Mouse (Mus musculus): ENCODE data around the gene Tbc1d4. TPM values are rescaled to one million over a fixed set of nuclear protein-coding genes. Genes with fewer than 3 reads are reported as not detected.
"Not testable (repeated sequence)": the region's sequence is repeated elsewhere in the genome, so short reads cannot be mapped to it uniquely, and the experiment has no call there.

Tbc1d4 gene
- total and polyA plus RNA-seq, 3 experiments, result not detected

- Histone ChIP-seq H3K4me1 (ENCODE audit: control insufficient read depth in 1 of 2, insufficient read depth in 2 of 2, low read length in 2 of 2) (no peaks in the 10 kb centered on the region), H3K36me3 (ENCODE audit: control insufficient read depth in 1 of 2, insufficient read depth in 2 of 2, low read length in 2 of 2) (no peaks in the 10 kb centered on the region), H3K79me2 (ENCODE audit: control insufficient read depth, insufficient read depth, low read length, poor library complexity) (no peaks in the 10 kb centered on the region), H3K9ac (ENCODE audit: control insufficient read depth, low read depth, low read length, poor library complexity, severe bottlenecking) (no peak overlapping the region), H3K27me3 (ENCODE audit: control insufficient read depth in 1 of 2, insufficient read depth in 2 of 2, low read length in 2 of 2) (no peaks in the 10 kb centered on the region), H3K4me3 (ENCODE audit: control insufficient read depth in 1 of 2, insufficient read depth in 1 of 2, low read depth in 2 of 2, low read length in 2 of 2) (no peak overlapping the region), H3K27ac (ENCODE audit: control insufficient read depth, low read depth, low read length) (no peak overlapping the region), H3K9me3 (replicated peaks; ENCODE audit: insufficient read depth, low read length) (no peaks in the 10 kb centered on the region)
- no peak for DNase-seq (ENCODE audit: low read depth, low spot score)
- TF ChIP-seq CHD2 (IDR thresholded peaks at IDR 0.05; ENCODE audit: low read length), result no peak
- TF ChIP-seq EP300 (IDR thresholded peaks at IDR 0.05; ENCODE audit: low read depth in 1 of 2, low read length in 2 of 2), result no peak
- TF ChIP-seq POLR2AphosphoS2 (IDR thresholded peaks at IDR 0.05; ENCODE audit: low read length), result no peak
- no peak for TF ChIP-seq CTCF (IDR thresholded peaks at IDR 0.05 in 2 of 3, conservative IDR thresholded peaks at IDR 0.05 in 1 of 3; ENCODE audit: control insufficient read depth in 1 of 3, insufficient read depth in 1 of 3, low read depth in 2 of 3, low read length in 3 of 3, poor library complexity in 1 of 3, severe bottlenecking in 1 of 3)
- no peak for TF ChIP-seq MYC (IDR thresholded peaks at IDR 0.05; ENCODE audit: low read depth, low read length)
- no peak for TF ChIP-seq ZKSCAN1 (IDR thresholded peaks at IDR 0.05; ENCODE audit: low read depth, low read length)
- no peak for TF ChIP-seq TCF12 (IDR thresholded peaks at IDR 0.05; ENCODE audit: low read depth, low read length)
- TF ChIP-seq ZNF384 (IDR thresholded peaks at IDR 0.05; ENCODE audit: low read depth, low read length), result no peak
- TF ChIP-seq RAD21 (IDR thresholded peaks at IDR 0.05; ENCODE audit: low read depth, low read length), result no peak
- no peak for TF ChIP-seq MEF2A (IDR thresholded peaks at IDR 0.05; ENCODE audit: extremely low read depth, insufficient replicate concordance, low read depth, low read length, poor library complexity, severe bottlenecking)
- TF ChIP-seq HCFC1 (IDR thresholded peaks at IDR 0.05; ENCODE audit: low read depth, low read length), result no peak
Measured at GRCm38 (mm10) chr14:101593340-101593739, 15.7 kb downstream of the Tbc1d4 start.

GRCm38 (mm10) chr14:101591101-101591500 lies 17.9 kb downstream of the Tbc1d4 start:
- no peaks in the 10 kb centered on the region for H3K27me3 ChIP-seq (ENCODE audit: control insufficient read depth in 1 of 2, insufficient read depth in 2 of 2, low read length in 2 of 2)
- no peaks in the 10 kb centered on the region for H3K9me3 ChIP-seq (replicated peaks; ENCODE audit: insufficient read depth, low read length)
- no peaks in the 10 kb centered on the region for H3K4me1 ChIP-seq (ENCODE audit: control insufficient read depth in 1 of 2, insufficient read depth in 2 of 2, low read length in 2 of 2)
- H3K27ac ChIP-seq (ENCODE audit: control insufficient read depth, low read depth, low read length), result no peak overlapping the region
- DNase-seq (ENCODE audit: low read depth, low spot score), result no peak
- H3K79me2 ChIP-seq (ENCODE audit: control insufficient read depth, insufficient read depth, low read length, poor library complexity), result no peaks in the 10 kb centered on the region
- H3K36me3 ChIP-seq (ENCODE audit: control insufficient read depth in 1 of 2, insufficient read depth in 2 of 2, low read length in 2 of 2), result no peaks in the 10 kb centered on the region
- no peak overlapping the region for H3K9ac ChIP-seq (ENCODE audit: control insufficient read depth, low read depth, low read length, poor library complexity, severe bottlenecking)
- H3K4me3 ChIP-seq (ENCODE audit: control insufficient read depth in 1 of 2, insufficient read depth in 1 of 2, low read depth in 2 of 2, low read length in 2 of 2), result no peak overlapping the region
- TF ChIP-seq POLR2AphosphoS5 (IDR thresholded peaks at IDR 0.05; ENCODE audit: borderline replicate concordance, low read depth, low read length) (no peak), TBP (IDR thresholded peaks at IDR 0.05; ENCODE audit: low read depth, low read length) (no peak), SMC3 (IDR thresholded peaks at IDR 0.05; ENCODE audit: low read depth, low read length) (no peak), MEF2A (IDR thresholded peaks at IDR 0.05; ENCODE audit: extremely low read depth, insufficient replicate concordance, low read depth, low read length, poor library complexity, severe bottlenecking) (no peak), BHLHE40 (IDR thresholded peaks at IDR 0.05; ENCODE audit: borderline replicate concordance, low read depth, low read length) (no peak), UBTF (IDR thresholded peaks at IDR 0.05; ENCODE audit: borderline replicate concordance, insufficient read depth, low read depth, low read length) (no peak), USF2 (IDR thresholded peaks at IDR 0.05; ENCODE audit: borderline replicate concordance in 1 of 2, insufficient read depth in 1 of 2, low read depth in 1 of 2, low read length in 2 of 2) (no peak), GATA1 (IDR thresholded peaks at IDR 0.05; ENCODE audit: low read depth, low read length) (no peak), HCFC1 (IDR thresholded peaks at IDR 0.05; ENCODE audit: low read depth, low read length) (no peak), SIN3A (IDR thresholded peaks at IDR 0.05; ENCODE audit: low read length) (no peak), GABPA (IDR thresholded peaks at IDR 0.05; ENCODE audit: low read depth, low read length) (no peak), TCF12 (IDR thresholded peaks at IDR 0.05; ENCODE audit: low read depth, low read length) (no peak), MAX (IDR thresholded peaks at IDR 0.05; ENCODE audit: low read length) (no peak), ZMIZ1 (IDR thresholded peaks at IDR 0.05; ENCODE audit: low read depth, low read length) (no peak), ZNF384 (IDR thresholded peaks at IDR 0.05; ENCODE audit: low read depth, low read length) (no peak), NRF1 (IDR thresholded peaks at IDR 0.05; ENCODE audit: insufficient read depth, low read depth, low read length, poor library complexity, severe bottlenecking) (no peak), MAFK (IDR thresholded peaks at IDR 0.05; ENCODE audit: borderline replicate concordance, low read depth, low read length) (no peak), MAZ (IDR thresholded peaks at IDR 0.05; ENCODE audit: low read depth, low read length) (no peak)

- not testable (repeated sequence) for H3K27ac ChIP-seq (ENCODE audit: control insufficient read depth, low read depth, low read length); H3K9me3 ChIP-seq (replicated peaks; ENCODE audit: insufficient read depth, low read length); DNase-seq (ENCODE audit: low read depth, low spot score); H3K9ac ChIP-seq (ENCODE audit: control insufficient read depth, low read depth, low read length, poor library complexity, severe bottlenecking); H3K27me3 ChIP-seq (ENCODE audit: control insufficient read depth in 1 of 2, insufficient read depth in 2 of 2, low read length in 2 of 2); H3K4me3 ChIP-seq (ENCODE audit: control insufficient read depth in 1 of 2, insufficient read depth in 1 of 2, low read depth in 2 of 2, low read length in 2 of 2); H3K79me2 ChIP-seq (ENCODE audit: control insufficient read depth, insufficient read depth, low read length, poor library complexity); H3K4me1 ChIP-seq (ENCODE audit: control insufficient read depth in 1 of 2, insufficient read depth in 2 of 2, low read length in 2 of 2); H3K36me3 ChIP-seq (ENCODE audit: control insufficient read depth in 1 of 2, insufficient read depth in 2 of 2, low read length in 2 of 2)
Measured at GRCm38 (mm10) chr14:101588209-101588991, 20.6 kb downstream of the Tbc1d4 start.

All from MEL (cell line).